Mouse (Mus musculus) C2C12 (cell line): ENCODE results near the gene Ccnl1.
A peak's percentile ranks its signal among the peaks of the same experiment; 100 is the strongest.

Experiments
- CTCF ChIP-seq: IDR thresholded peaks from one replicate; pipeline ENCODE4 v1.5.1; 2011; ENCODE audit not compliant: control insufficient read depth, insufficient read depth, insufficient read length
- MAX ChIP-seq: IDR thresholded peaks from one replicate; pipeline ENCODE4 v1.6.1; 2011; ENCODE audit warnings: mild to moderate bottlenecking, control low read depth
- MYOG ChIP-seq: IDR thresholded peaks from one replicate; pipeline ENCODE4 v1.6.1; 2011; ENCODE audit not compliant: control insufficient read depth, insufficient read length; ENCODE audit errors: extremely low read depth

DNA sequence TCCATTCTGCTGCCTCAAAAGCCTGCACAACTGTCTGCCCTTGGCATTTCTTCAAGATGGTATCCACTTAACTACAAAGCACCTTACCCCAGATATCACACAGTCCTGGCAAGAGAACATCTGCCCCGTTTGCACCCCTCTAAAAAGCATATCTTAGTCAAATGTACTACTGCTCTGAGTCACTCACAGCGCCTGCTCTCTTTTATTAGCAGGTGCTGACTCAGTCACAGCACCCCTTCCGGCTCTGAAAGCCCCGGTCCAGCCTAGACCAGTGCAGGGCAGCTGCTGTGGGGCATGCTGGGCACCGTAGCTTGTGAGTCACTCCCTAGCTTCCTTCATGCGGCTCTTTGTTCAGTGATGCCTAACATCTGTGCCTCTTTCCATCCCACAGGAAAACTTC lies 35.6 kb downstream of the Ccnl1 start:
- TF ChIP-seq MAX (peak; percentile 43), CTCF (no peak), MYOG (no peak)
